Mouse (Mus musculus): Measurements from ENCODE around the gene Pced1b.

Gene Pced1b

DNA sequence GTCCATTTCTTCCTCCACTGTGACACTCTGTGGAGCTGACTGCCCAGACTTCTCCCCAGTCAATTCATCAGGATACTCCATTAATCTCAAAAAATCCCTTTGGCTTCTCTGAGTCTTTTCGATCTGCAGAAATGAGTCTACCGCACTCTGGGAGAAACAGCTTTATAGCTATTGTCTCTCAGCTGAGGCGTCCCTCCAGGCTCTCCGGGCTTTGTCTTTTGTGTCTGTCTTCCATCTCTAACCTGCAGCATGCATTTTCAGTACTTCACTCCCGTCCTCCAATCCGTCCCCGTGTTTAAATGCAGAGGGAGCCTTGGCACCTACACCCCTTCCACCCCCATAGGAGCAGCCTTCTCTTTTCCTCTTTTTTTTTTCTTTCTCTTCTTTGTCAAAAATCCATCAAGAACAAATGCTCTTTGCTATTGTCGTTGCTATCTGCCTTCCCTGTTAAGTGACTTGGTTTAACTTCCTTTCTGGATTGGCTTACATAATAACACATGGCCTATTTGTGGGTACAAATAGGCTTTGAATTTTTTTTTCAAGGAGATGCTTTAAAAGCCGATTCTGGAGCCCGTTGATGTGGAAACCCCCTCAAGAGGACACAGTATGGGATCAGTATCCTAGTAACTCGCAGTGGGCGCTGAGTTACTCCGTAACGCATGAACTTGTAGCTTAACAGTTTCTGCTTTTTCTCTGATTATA is 68.0 kb downstream of the Pced1b start:
- POLR2A ChIA-PET = interaction anchor here in 1 of 4 experiments (1.1 kb wide), 1 partner anchor 11 kb away, joined by 3 read pairs; no protein-coding TSS in a partner anchor

GRCm38 (mm10) chr15:97315422-97315757 is 68.5 kb downstream of the Pced1b start:
- ChIA-PET POLR2A (interaction anchor here in 1 of 4 experiments (1.1 kb wide), 1 partner anchor 11 kb away, joined by 3 read pairs; no protein-coding TSS in a partner anchor), CTCF (no interaction called here)

More for the DNA sequence above, 68.0 kb downstream of the Pced1b start:
- CTCF ChIA-PET = no interaction called here

- ChIA-PET POLR2A (interaction anchor here in 1 of 4 experiments (0.8 to 1.2 kb wide), 2 partner anchors 15 to 150 kb away, joined by 3 read pairs; no protein-coding TSS in a partner anchor), CTCF (interaction anchor here in 1 of 4 experiments (0.6 kb wide), 1 partner anchor 530 kb away, joined by 3 read pairs; no protein-coding TSS in a partner anchor)
These were observed 71.6 kb downstream of the Pced1b start for GRCm38 (mm10) chr15:97318365-97319001.

GRCm38 (mm10) chr15:97322821-97323220 is 75.9 kb downstream of the Pced1b start:
- POLR2A ChIA-PET = interaction anchor here in 2 of 4 experiments (0.5 to 0.9 kb wide), 2 partner anchors 46 to 61 kb away, joined by 3 to 5 read pairs; no protein-coding TSS in a partner anchor
- CTCF ChIA-PET = interaction anchor here in 1 of 4 experiments (0.6 to 0.7 kb wide), 2 partner anchors 60 to 131 kb away, joined by 4 to 6 read pairs; no protein-coding TSS in a partner anchor

GRCm38 (mm10) chr15:97323466-97323865 is 76.6 kb downstream of the Pced1b start:
- ChIA-PET POLR2A (interaction anchor here in 2 of 4 experiments (0.5 to 0.9 kb wide), 2 partner anchors 45 to 61 kb away, joined by 3 to 5 read pairs; no protein-coding TSS in a partner anchor), CTCF (interaction anchor here in 1 of 4 experiments (0.6 to 0.7 kb wide), 2 partner anchors 59 to 130 kb away, joined by 4 to 6 read pairs; no protein-coding TSS in a partner anchor)

GRCm38 (mm10) chr15:97324311-97324710 is 77.4 kb downstream of the Pced1b start:
- CTCF ChIA-PET = interaction anchor here in 1 of 4 experiments (0.6 kb wide), 1 partner anchor 12 kb away, joined by 3 read pairs; no protein-coding TSS in a partner anchor
- POLR2A ChIA-PET = no interaction called here

GRCm38 (mm10) chr15:97327500-97328081 is 80.7 kb downstream of the Pced1b start:
- CTCF ChIA-PET = interaction anchor here in 2 of 4 experiments (0.6 to 1.1 kb wide), 5 partner anchors 39 to 692 kb away, joined by 3 to 9 read pairs (median 3); no protein-coding TSS in a partner anchor
- POLR2A ChIA-PET = no interaction called here

- CTCF ChIA-PET = no interaction called here
- POLR2A ChIA-PET = interaction anchor here in 3 of 4 experiments (0.7 to 2.0 kb wide), 5 partner anchors 10 to 43 kb away, joined by 3 to 9 read pairs (median 4); no protein-coding TSS in a partner anchor
These were observed 85.7 kb downstream of the Pced1b start for GRCm38 (mm10) chr15:97332582-97332981.

GRCm38 (mm10) chr15:97337636-97338352 is 90.9 kb downstream of the Pced1b start:
- POLR2A ChIA-PET = interaction anchor here in 2 of 4 experiments (0.5 to 1.0 kb wide), 4 partner anchors 26 to 47 kb away, joined by 3 read pairs; no protein-coding TSS in a partner anchor
- CTCF ChIA-PET = interaction anchor here in 1 of 4 experiments (0.7 to 2.0 kb wide), 2 partner anchors 327 to 816 kb away, joined by 4 to 10 read pairs; no protein-coding TSS in a partner anchor

- CTCF ChIA-PET = interaction anchor here in 1 of 4 experiments (0.7 to 2.0 kb wide), 2 partner anchors 326 to 817 kb away, joined by 4 to 10 read pairs; no protein-coding TSS in a partner anchor
- POLR2A ChIA-PET = interaction anchor here in 2 of 4 experiments (0.5 to 1.3 kb wide), 4 partner anchors 31 to 111 kb away, joined by 3 to 4 read pairs (median 3); no protein-coding TSS in a partner anchor
These were observed 91.6 kb downstream of the Pced1b start for GRCm38 (mm10) chr15:97338377-97339060.

- ChIA-PET CTCF (interaction anchor here in 1 of 4 experiments (0.6 kb wide), 1 partner anchor 11 kb away, joined by 4 read pairs; no protein-coding TSS in a partner anchor), POLR2A (interaction anchor here in 3 of 4 experiments (0.6 to 2.5 kb wide), 7 partner anchors 10 to 640 kb away, joined by 3 to 10 read pairs (median 6); no protein-coding TSS in a partner anchor)
These were observed 95.4 kb downstream of the Pced1b start for GRCm38 (mm10) chr15:97342336-97342735.

GRCm38 (mm10) chr15:97342945-97343344 is 96.0 kb downstream of the Pced1b start:
- CTCF ChIA-PET = no interaction called here
- POLR2A ChIA-PET = interaction anchor here in 3 of 4 experiments (0.6 to 2.5 kb wide), 10 partner anchors 10 to 641 kb away, joined by 3 to 10 read pairs (median 4); no protein-coding TSS in a partner anchor

DNA sequence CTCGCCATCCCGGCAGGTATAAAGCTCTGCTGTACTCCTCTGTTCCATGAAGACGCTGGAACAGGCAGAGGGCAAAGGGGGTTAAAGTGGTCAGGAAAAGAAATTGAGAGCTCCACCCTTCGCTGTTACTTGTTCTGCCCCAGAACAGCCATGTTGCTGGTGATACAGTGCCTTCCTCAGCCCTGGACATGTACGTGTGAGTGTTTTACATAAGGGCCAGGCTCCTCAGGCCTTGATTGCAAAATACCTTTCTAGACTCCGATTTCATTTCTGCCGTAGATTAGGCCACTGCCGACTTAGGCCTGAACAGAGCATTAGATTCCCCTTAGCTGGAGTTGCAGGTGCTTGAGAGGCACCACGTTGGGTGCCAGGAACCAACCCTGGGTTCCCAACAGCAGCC is 97.0 kb downstream of the Pced1b start:
- CTCF ChIA-PET = interaction anchor here in 1 of 4 experiments (0.5 kb wide), 1 partner anchor 1697 kb away, joined by 4 read pairs; no protein-coding TSS in a partner anchor

GRCm38 (mm10) chr15:97345110-97345509 is 98.2 kb downstream of the Pced1b start:
- POLR2A ChIA-PET = interaction anchor here in 3 of 4 experiments (0.6 to 2.5 kb wide), 9 partner anchors 9 to 642 kb away, joined by 3 to 9 read pairs (median 4); no protein-coding TSS in a partner anchor
- CTCF ChIA-PET = interaction anchor here (0.6 to 1.2 kb wide), 6 partner anchors 16 to 319 kb away, joined by 3 to 8 read pairs (median 4); no protein-coding TSS in a partner anchor

More for the DNA sequence above, 97.0 kb downstream of the Pced1b start:
- POLR2A ChIA-PET = interaction anchor here in 3 of 4 experiments (0.7 to 2.5 kb wide), 10 partner anchors 18 to 47 kb away, joined by 3 to 10 read pairs (median 4); no protein-coding TSS in a partner anchor

DNA sequence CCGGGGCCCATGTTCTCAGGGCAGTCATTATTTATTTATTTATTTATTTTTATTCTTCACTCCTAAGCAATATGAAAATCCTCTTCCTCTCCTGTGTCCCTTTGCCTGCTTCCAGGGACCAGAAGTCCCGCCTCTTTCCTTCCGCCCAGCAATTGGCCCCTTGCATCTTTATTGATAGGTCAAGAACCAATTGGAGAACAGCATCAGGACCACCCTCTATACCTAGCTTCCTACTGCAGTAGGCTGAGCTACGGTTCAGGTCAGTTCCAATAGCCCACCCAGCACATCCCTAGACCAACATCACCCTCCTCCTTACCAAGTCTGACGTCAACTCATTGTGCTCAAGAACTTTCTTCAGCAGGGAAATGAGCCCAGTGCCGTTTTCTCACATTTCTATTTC is 99.0 kb downstream of the Pced1b start:
- ChIA-PET POLR2A (interaction anchor here in 2 of 4 experiments (0.5 to 2.5 kb wide), 8 partner anchors 8 to 289 kb away, joined by 3 to 9 read pairs (median 4); no protein-coding TSS in a partner anchor), CTCF (interaction anchor here in 2 of 4 experiments (0.7 to 1.2 kb wide), 3 partner anchors 23 to 318 kb away, joined by 3 to 4 read pairs (median 3); no protein-coding TSS in a partner anchor)

DNA sequence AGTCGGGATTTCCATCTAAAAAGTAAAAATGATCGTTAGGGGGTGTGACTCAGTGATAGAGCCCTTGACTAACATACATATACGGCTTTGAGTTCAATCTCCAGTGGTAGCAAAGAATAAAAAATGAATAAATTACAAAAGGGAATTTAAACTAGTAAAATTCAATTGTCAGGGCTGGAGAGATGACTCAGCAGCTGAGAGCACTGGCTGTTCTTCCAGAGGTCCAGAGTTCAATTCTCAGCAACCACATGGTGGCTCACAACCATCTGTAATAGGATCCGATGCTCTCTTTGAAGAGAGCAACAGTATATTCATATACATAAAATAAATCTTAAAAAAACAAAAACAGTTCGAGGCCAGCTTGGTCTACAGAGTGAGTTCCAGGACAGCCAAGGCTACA is 99.5 kb downstream of the Pced1b start:
- POLR2A ChIA-PET = interaction anchor here in 3 of 4 experiments (0.6 to 2.5 kb wide), 7 partner anchors 15 to 290 kb away, joined by 3 to 9 read pairs (median 4); no protein-coding TSS in a partner anchor

More for the DNA sequence above, 99.5 kb downstream of the Pced1b start:
- CTCF ChIA-PET = interaction anchor here in 1 of 4 experiments (1.0 kb wide), 1 partner anchor 23 kb away, joined by 3 read pairs; no protein-coding TSS in a partner anchor

Measured in embryonic stem cell, embryonic (primary cell).